Mouse (Mus musculus): ENCODE measurements around the gene BC048562. TPM values are rescaled to one million over a fixed set of nuclear protein-coding genes. Genes with fewer than 3 reads are reported as not detected.

Gene BC048562
- total and polyA plus RNA-seq, 2 experiments from 2014 or later, result not detected

DNA sequence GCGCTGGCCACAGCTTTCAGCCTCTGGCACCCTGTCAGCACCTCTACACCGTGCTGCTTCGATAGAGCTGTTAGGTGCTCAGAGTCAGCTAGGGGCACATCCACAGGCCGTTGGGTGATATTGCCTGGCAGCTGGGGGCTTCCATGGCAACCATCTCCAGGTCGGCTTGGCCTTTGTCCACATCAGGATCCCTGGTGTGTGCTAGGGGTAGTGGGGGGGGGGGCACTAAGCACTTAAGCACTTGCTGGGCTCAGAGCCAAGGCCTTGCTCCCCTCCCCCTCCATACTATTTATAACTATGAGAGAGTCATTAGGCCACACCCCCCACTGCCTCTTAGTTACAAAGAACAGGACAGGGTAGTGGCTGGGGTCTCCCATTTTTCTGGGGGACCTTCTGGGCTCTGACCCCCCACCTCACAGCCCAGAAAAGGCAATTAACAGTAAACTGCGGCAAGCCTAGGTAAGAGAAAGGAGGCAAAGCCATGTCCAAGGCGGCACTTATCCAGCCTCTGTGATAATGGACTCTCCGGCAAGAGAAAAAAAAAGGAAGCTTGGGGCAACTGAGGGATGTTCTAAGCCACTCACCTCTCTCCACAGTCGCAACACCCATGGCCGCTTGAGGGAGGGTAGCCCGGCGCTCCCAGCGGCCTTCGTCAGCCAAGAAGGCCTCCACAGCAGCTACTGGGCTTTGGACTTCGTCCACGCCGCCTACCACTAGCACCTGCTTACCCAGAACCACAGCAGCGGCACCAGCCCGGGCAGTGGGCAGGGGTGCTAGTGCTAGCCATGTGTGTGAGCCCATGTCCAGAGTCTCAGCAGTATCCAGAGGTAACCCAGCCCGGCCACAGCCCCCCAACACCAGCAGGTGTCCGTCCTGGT is 14.2 kb downstream of the BC048562 start:
- TF ChIP-seq CTCF (IDR thresholded peaks at IDR 0.05; ENCODE audit: low read depth), result no peak
- H3K4me1 ChIP-seq (ENCODE audit: insufficient read depth), result peaks cover 32% of the 10 kb centered on the region
- 41% methylated on average over 21 of the region's 21 CpGs for WGBS

GRCm38 (mm10) chr9:108451170-108451493 is 14.8 kb downstream of the BC048562 start:
- TF ChIP-seq CTCF (IDR thresholded peaks at IDR 0.05; ENCODE audit: low read depth), result no peak
- Histone ChIP-seq H3K4me3 (ENCODE audit: low read depth, low read length) (peak overlapping the region; percentile 67; the same call in 1 of the 2 replicates), H3K4me1 (ENCODE audit: insufficient read depth) (peaks cover 32% of the 10 kb centered on the region), H3K9me3 (ENCODE audit: low read length) (no peaks in the 10 kb centered on the region), H3K36me3 (ENCODE audit: insufficient read depth) (peaks cover 6% of the 10 kb centered on the region; the same call in 1 of the 2 replicates), H3K4me2 (ENCODE audit: low read depth) (peak overlapping the region; percentile 78), H3K27ac (ENCODE audit: low read depth, low read length) (peak overlapping the region; percentile 82), H3K27me3 (ENCODE audit: insufficient read depth, low read length) (no peaks in the 10 kb centered on the region), H3K9ac (peak overlapping the region; percentile 39; the same call in 1 of the 2 replicates)
- DNase-seq (no peak), ATAC-seq (no peak)
- WGBS, result 85% methylated on average over 6 of the region's 6 CpGs

More for the DNA sequence above, 14.2 kb downstream of the BC048562 start:
- Histone ChIP-seq H3K27ac (ENCODE audit: low read depth, low read length) (peak overlapping the region; percentile 82), H3K4me2 (ENCODE audit: low read depth) (peak overlapping the region; percentile 78), H3K9me3 (ENCODE audit: low read length) (no peaks in the 10 kb centered on the region), H3K4me3 (ENCODE audit: low read depth, low read length) (peak overlapping the region; percentile 22), H3K36me3 (ENCODE audit: insufficient read depth) (peaks cover 6% of the 10 kb centered on the region; the same call in 1 of the 2 replicates), H3K27me3 (ENCODE audit: insufficient read depth, low read length) (no peaks in the 10 kb centered on the region), H3K9ac (peak overlapping the region; percentile 39)
- DNase-seq (peak; percentile 61), ATAC-seq (peak; percentile 8; the same call in 1 of the 2 replicates)

DNA sequence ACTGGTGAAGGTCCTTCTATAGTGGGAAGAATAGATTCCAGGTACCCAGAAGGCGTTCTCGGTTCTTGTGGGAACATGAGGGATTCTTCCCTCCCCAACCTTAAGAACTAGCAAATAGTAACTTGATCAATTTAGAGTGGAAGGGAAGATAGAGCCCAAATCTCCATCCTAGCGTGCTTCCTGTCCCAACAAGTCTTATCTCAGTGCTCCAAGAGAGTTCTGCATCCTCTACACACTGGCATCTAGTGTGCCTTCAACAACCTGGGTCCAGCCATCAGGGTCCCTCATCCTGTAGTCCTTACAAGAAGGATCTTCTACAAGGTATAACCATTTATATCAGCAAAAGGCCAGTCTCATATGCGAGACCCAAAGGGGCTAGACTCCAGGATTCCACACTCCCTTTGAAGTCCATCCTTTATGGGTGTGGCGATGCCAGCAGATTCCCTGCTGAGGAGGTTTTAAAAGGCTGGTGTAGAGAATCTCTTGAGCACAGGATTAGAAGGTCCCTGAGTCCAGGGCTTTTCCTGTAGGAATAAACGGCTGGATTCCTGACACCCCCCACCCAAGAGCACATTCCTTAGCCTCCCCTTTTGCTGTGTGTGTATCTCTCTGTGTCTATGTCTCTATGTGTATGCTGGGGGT is 15.4 kb downstream of the BC048562 start:
- TF ChIP-seq CTCF (IDR thresholded peaks at IDR 0.05; ENCODE audit: low read depth), result no peak
- peak; percentile 24 for DNase-seq

DNA sequence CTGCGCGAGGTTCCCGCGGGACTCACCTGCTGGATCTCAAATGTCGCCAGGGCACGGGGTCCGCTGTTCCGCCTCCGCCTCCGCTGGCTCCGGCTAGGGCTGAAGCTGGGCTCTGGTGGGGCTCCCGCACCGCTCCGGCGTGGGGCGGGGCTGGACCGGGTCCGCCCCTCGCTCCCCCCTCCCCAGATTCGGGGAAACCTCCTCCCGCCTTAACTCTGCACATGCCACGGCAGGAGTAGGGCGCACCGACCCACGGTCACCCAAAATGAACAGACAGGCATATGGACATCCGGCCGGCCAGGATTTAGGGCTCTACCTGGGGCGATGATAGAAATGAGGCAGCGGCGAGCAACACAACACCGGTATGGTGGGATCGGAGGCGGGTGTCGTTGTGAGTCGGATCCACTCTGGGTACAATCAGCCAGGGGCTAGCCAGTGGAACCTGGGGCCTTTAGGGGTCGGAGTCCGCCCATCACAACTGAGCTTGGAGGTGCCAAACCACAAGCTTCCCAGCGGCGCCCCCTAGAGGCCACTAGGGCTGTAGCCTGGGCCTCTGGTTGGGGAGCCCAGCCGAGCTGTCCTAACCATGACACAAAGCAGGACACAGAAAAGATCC is 16.1 kb downstream of the BC048562 start:
- TF ChIP-seq CTCF (IDR thresholded peaks at IDR 0.05; ENCODE audit: low read depth), result peak; percentile 92
- Histone ChIP-seq H3K4me2 (ENCODE audit: low read depth) (peak overlapping the region; percentile 78), H3K4me3 (ENCODE audit: low read depth, low read length) (peak overlapping the region; percentile 67), H3K27ac (ENCODE audit: low read depth, low read length) (peak overlapping the region; percentile 82), H3K9ac (peak overlapping the region; percentile 75), H3K36me3 (ENCODE audit: insufficient read depth) (peaks cover 6% of the 10 kb centered on the region; the same call in 1 of the 2 replicates), H3K27me3 (ENCODE audit: insufficient read depth, low read length) (no peaks in the 10 kb centered on the region), H3K9me3 (ENCODE audit: low read length) (no peaks in the 10 kb centered on the region), H3K4me1 (ENCODE audit: insufficient read depth) (peaks cover 32% of the 10 kb centered on the region)
- peak; percentile 93 for DNase-seq
- ATAC-seq, result peak; percentile 91
- under 1% methylated on average over 40 of the region's 40 CpGs for WGBS

More for the DNA sequence above, 15.4 kb downstream of the BC048562 start:
- Histone ChIP-seq H3K27ac (ENCODE audit: low read depth, low read length) (peak overlapping the region; percentile 82), H3K4me2 (ENCODE audit: low read depth) (peak overlapping the region; percentile 78), H3K9ac (peak overlapping the region; percentile 75), H3K36me3 (ENCODE audit: insufficient read depth) (peaks cover 6% of the 10 kb centered on the region; the same call in 1 of the 2 replicates), H3K27me3 (ENCODE audit: insufficient read depth, low read length) (no peaks in the 10 kb centered on the region), H3K4me3 (ENCODE audit: low read depth, low read length) (peak overlapping the region; percentile 67), H3K4me1 (ENCODE audit: insufficient read depth) (peaks cover 32% of the 10 kb centered on the region), H3K9me3 (ENCODE audit: low read length) (no peaks in the 10 kb centered on the region)
- ATAC-seq, result no peak
- WGBS, result 51% methylated on average over 6 of the region's 6 CpGs

DNA sequence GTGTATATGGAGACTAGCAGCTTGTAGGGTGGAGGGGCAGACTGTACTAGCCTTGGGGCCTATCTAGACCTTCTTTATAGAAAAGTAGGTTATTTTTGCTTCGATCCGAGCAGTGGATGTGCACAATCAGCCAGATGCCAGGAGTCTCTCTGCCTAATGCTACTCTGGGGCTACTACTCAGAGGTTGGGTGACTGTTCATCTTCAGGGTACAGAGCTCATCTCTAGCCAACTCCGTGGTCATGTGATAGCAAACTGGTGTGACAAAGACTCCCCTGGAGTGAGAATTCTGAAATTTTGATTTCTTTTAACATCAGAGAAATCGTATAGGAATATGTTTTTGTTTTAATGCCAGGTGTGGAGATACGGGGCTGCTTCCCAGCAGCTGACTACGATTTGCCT is 16.6 kb downstream of the BC048562 start:
- peak overlapping the region; percentile 78 for H3K4me2 ChIP-seq (ENCODE audit: low read depth)
- no peaks in the 10 kb centered on the region for H3K27me3 ChIP-seq (ENCODE audit: insufficient read depth, low read length)
- peaks cover 32% of the 10 kb centered on the region for H3K4me1 ChIP-seq (ENCODE audit: insufficient read depth)
- peaks cover 6% of the 10 kb centered on the region; the same call in 1 of the 2 replicates for H3K36me3 ChIP-seq (ENCODE audit: insufficient read depth)
- H3K4me3 ChIP-seq (ENCODE audit: low read depth, low read length), result peak overlapping the region; percentile 67
- ATAC-seq, result peak; percentile 58
- H3K27ac ChIP-seq (ENCODE audit: low read depth, low read length), result peak overlapping the region; percentile 82
- 29% methylated on average over 6 of the region's 6 CpGs for WGBS
- no peak for DNase-seq
- H3K9me3 ChIP-seq (ENCODE audit: low read length), result no peaks in the 10 kb centered on the region
- peak overlapping the region; percentile 75 for H3K9ac ChIP-seq
- TF ChIP-seq CTCF (IDR thresholded peaks at IDR 0.05; ENCODE audit: low read depth), result no peak

GRCm38 (mm10) chr9:108453458-108453857 is 17.2 kb downstream of the BC048562 start:
- ATAC-seq (no peak), DNase-seq (peak; percentile 14)
- Histone ChIP-seq H3K4me3 (ENCODE audit: low read depth, low read length) (no peak overlapping the region), H3K27me3 (ENCODE audit: insufficient read depth, low read length) (no peaks in the 10 kb centered on the region), H3K9ac (0 out of 2 replicates have a peak overlapping the region, but pooled peaks have one; percentile 18), H3K4me2 (ENCODE audit: low read depth) (peak overlapping the region; percentile 78), H3K9me3 (ENCODE audit: low read length) (no peaks in the 10 kb centered on the region), H3K27ac (ENCODE audit: low read depth, low read length) (peak overlapping the region; percentile 82), H3K36me3 (ENCODE audit: insufficient read depth) (0 out of 2 replicates have a peak, but pooled peaks cover under 1% of the 10 kb centered on the region), H3K4me1 (ENCODE audit: insufficient read depth) (peaks cover 32% of the 10 kb centered on the region)
- no peak for TF ChIP-seq CTCF (IDR thresholded peaks at IDR 0.05; ENCODE audit: low read depth)
- WGBS, result 54% methylated on average over 4 of the region's 4 CpGs

Measured in forebrain, postnatal 0 days (tissue).